Mouse (Mus musculus) neural tube, embryonic 13.5 days (tissue): ENCODE measurements around the gene Arl10. TPM values are rescaled to one million over a fixed set of nuclear protein-coding genes. Genes with fewer than 3 reads are reported as not detected.

Experiments used
- ATAC-seq: fragments of 200-750 bp; cut with Nextera tagmentation; 2 replicates; pipeline ENCODE4 v1.8.0; 2017; ENCODE audit warnings: low read depth, mild to moderate bottlenecking, moderate TSS enrichment, moderate library complexity
- H3K27ac ChIP-seq: fragments of 300-500 bp; sonication (generic); replicated peaks from 2 replicates; pipeline ENCODE4 v1.5.1; 2015; ENCODE audit warnings: moderate library complexity, mild to moderate bottlenecking, inconsistent platforms
- H3K27me3 ChIP-seq: fragments of 300-500 bp; sonication (generic); 2 replicates; pipeline ENCODE4 v1.6.1; 2015; ENCODE audit warnings: mild to moderate bottlenecking, inconsistent platforms
- H3K36me3 ChIP-seq: fragments of 300-500 bp; sonication (generic); 2 replicates; pipeline ENCODE4 v1.6.1; 2015; ENCODE audit warnings: mild to moderate bottlenecking, inconsistent platforms
- H3K4me1 ChIP-seq: fragments of 300-500 bp; sonication (generic); replicated peaks from 2 replicates; pipeline ENCODE4 v1.6.1; 2015; ENCODE audit warnings: inconsistent platforms
- H3K4me2 ChIP-seq: fragments of 300-500 bp; sonication (generic); 2 replicates; pipeline ENCODE4 v1.6.1; 2015; ENCODE audit warnings: inconsistent platforms, mild to moderate bottlenecking, moderate library complexity
- H3K4me3 ChIP-seq: fragments of 300-500 bp; sonication (generic); 2 replicates; pipeline ENCODE4 v1.5.1; 2015; ENCODE audit warnings: mild to moderate bottlenecking, inconsistent platforms
- H3K9ac ChIP-seq: fragments of 300-500 bp; sonication (generic); 2 replicates; pipeline ENCODE4 v1.6.1; 2015; ENCODE audit warnings: moderate library complexity, mild to moderate bottlenecking, inconsistent platforms
- H3K9me3 ChIP-seq: fragments of 300-500 bp; sonication (generic); 2 replicates; pipeline ENCODE4 v1.6.1; 2016; ENCODE audit warnings: inconsistent platforms
- WGBS: fragments of 180-500 bp; shearing (Covaris S2); methylation state at CpG from one replicate; pipeline ENCODE4 v1.1.7; 2015; 5-methylcytosine and 5-hydroxymethylcytosine counted together
- polyA plus RNA-seq: library from polyadenylated mRNA; unstranded; fragments of >200 nt; fragmentation: Nextera tagmentation; extraction: Ambion mirVana; gene quantifications from 2 replicates; pipeline ENCODE4 v1.2.1, GENCODE M21; 2015

Arl10 gene
- polyA plus RNA-seq, 1 experiment from 2014 or later, result 65.8 TPM

GRCm38 (mm10) chr13:54565594-54566345, 9.0 kb upstream of the Arl10 start:
- peak; percentile 57 for ATAC-seq
- 52% methylated on average over 8 of the region's 8 CpGs for WGBS
- H3K4me1 ChIP-seq, result peaks cover 17% of the 10 kb centered on the region
- H3K9me3 ChIP-seq, result no peaks in the 10 kb centered on the region
- no peaks in the 10 kb centered on the region for H3K27me3 ChIP-seq
- H3K4me3 ChIP-seq, result peak overlapping the region; percentile 88
- peaks cover 26% of the 10 kb centered on the region for H3K36me3 ChIP-seq
- H3K9ac ChIP-seq, result peak overlapping the region; percentile 38; the same call in 1 of the 2 replicates
- peak overlapping the region; percentile 78 for H3K4me2 ChIP-seq
- H3K27ac ChIP-seq, result peak overlapping the region; percentile 90; the same call in 1 of the 2 replicates

- Histone ChIP-seq H3K4me2 (no peak overlapping the region), H3K9me3 (no peaks in the 10 kb centered on the region), H3K36me3 (no peaks in the 10 kb centered on the region), H3K9ac (no peak overlapping the region), H3K27ac (no peak overlapping the region), H3K4me1 (peaks cover 10% of the 10 kb centered on the region), H3K27me3 (no peaks in the 10 kb centered on the region; the same call in 1 of the 2 replicates), H3K4me3 (no peak overlapping the region)
- ATAC-seq, result no peak
- WGBS, result 43% methylated on average over 5 of the region's 5 CpGs
Measured at GRCm38 (mm10) chr13:54568380-54568779, 6.4 kb upstream of the Arl10 start.

GRCm38 (mm10) chr13:54569282-54569681, 5.5 kb upstream of the Arl10 start:
- no peak overlapping the region for H3K27ac ChIP-seq
- H3K9ac ChIP-seq, result no peak overlapping the region
- H3K36me3 ChIP-seq, result no peaks in the 10 kb centered on the region
- H3K9me3 ChIP-seq, result no peaks in the 10 kb centered on the region
- peaks cover 3% of the 10 kb centered on the region for H3K4me1 ChIP-seq
- H3K4me2 ChIP-seq, result no peak overlapping the region
- 52% methylated on average over 1 of the region's 1 CpGs for WGBS
- no peak overlapping the region for H3K4me3 ChIP-seq
- H3K27me3 ChIP-seq, result peaks cover 3% of the 10 kb centered on the region; the same call in 1 of the 2 replicates
- ATAC-seq, result no peak

- Histone ChIP-seq H3K9ac (no peak overlapping the region), H3K4me2 (no peak overlapping the region), H3K9me3 (no peaks in the 10 kb centered on the region), H3K4me3 (no peak overlapping the region), H3K27ac (no peak overlapping the region), H3K36me3 (no peaks in the 10 kb centered on the region), H3K4me1 (peaks cover 9% of the 10 kb centered on the region), H3K27me3 (peaks cover 3% of the 10 kb centered on the region; the same call in 1 of the 2 replicates)
- ATAC-seq, result no peak
- 81% methylated on average over 4 of the region's 4 CpGs for WGBS
Measured at GRCm38 (mm10) chr13:54570736-54571135, 4.1 kb upstream of the Arl10 start.

- Histone ChIP-seq H3K9me3 (no peaks in the 10 kb centered on the region), H3K4me2 (no peak overlapping the region), H3K36me3 (0 out of 2 replicates have a peak, but pooled peaks cover under 1% of the 10 kb centered on the region), H3K27ac (no peak overlapping the region), H3K4me1 (peaks cover 18% of the 10 kb centered on the region), H3K9ac (no peak overlapping the region), H3K27me3 (peaks cover 3% of the 10 kb centered on the region; the same call in 1 of the 2 replicates), H3K4me3 (no peak overlapping the region)
- 34% methylated on average over 2 of the region's 2 CpGs for WGBS
- no peak for ATAC-seq
Measured at GRCm38 (mm10) chr13:54571637-54572036, 3.2 kb upstream of the Arl10 start.

GRCm38 (mm10) chr13:54572621-54573020, 2.2 kb upstream of the Arl10 start:
- ATAC-seq, result no peak
- Histone ChIP-seq H3K4me2 (no peak overlapping the region), H3K9ac (no peak overlapping the region), H3K9me3 (no peaks in the 10 kb centered on the region), H3K27me3 (peaks cover 3% of the 10 kb centered on the region; the same call in 1 of the 2 replicates), H3K36me3 (peaks cover 10% of the 10 kb centered on the region; the same call in 1 of the 2 replicates), H3K4me1 (peaks cover 28% of the 10 kb centered on the region), H3K4me3 (no peak overlapping the region), H3K27ac (no peak overlapping the region)
- 84% methylated on average over 4 of the region's 4 CpGs for WGBS

GRCm38 (mm10) chr13:54575489-54575888, 674 bp downstream of the Arl10 start:
- Histone ChIP-seq H3K27ac (peak overlapping the region; percentile 84; the same call in 1 of the 2 replicates), H3K4me1 (peaks cover 38% of the 10 kb centered on the region), H3K36me3 (peaks cover 38% of the 10 kb centered on the region), H3K27me3 (peaks cover 3% of the 10 kb centered on the region; the same call in 1 of the 2 replicates), H3K4me2 (peak overlapping the region; percentile 90), H3K9me3 (no peaks in the 10 kb centered on the region), H3K4me3 (peak overlapping the region; percentile 92), H3K9ac (peak overlapping the region; percentile 98)
- 2% methylated on average over 19 of the region's 19 CpGs for WGBS
- no peak for ATAC-seq

GRCm38 (mm10) chr13:54577652-54578507, 3.1 kb downstream of the Arl10 start:
- Histone ChIP-seq H3K4me1 (peaks cover 44% of the 10 kb centered on the region), H3K4me3 (no peak overlapping the region), H3K36me3 (peaks cover 62% of the 10 kb centered on the region), H3K9ac (peak overlapping the region; percentile 38; the same call in 1 of the 2 replicates), H3K4me2 (no peak overlapping the region), H3K9me3 (no peaks in the 10 kb centered on the region), H3K27ac (no peak overlapping the region), H3K27me3 (peaks cover 3% of the 10 kb centered on the region; the same call in 1 of the 2 replicates)
- 84% methylated on average over 21 of the region's 21 CpGs for WGBS
- no peak for ATAC-seq

- Histone ChIP-seq H3K9me3 (no peaks in the 10 kb centered on the region), H3K27ac (no peak overlapping the region), H3K4me3 (no peak overlapping the region), H3K27me3 (no peaks in the 10 kb centered on the region), H3K4me1 (peaks cover 29% of the 10 kb centered on the region), H3K4me2 (no peak overlapping the region), H3K9ac (no peak overlapping the region), H3K36me3 (peaks cover 97% of the 10 kb centered on the region)
- ATAC-seq, result no peak
- 84% methylated on average over 2 of the region's 2 CpGs for WGBS
Measured at GRCm38 (mm10) chr13:54581385-54581784, 6.6 kb downstream of the Arl10 start.

- H3K36me3 ChIP-seq, result peaks cover 96% of the 10 kb centered on the region
- H3K4me1 ChIP-seq, result peaks cover 21% of the 10 kb centered on the region
- no peak overlapping the region for H3K4me3 ChIP-seq
- ATAC-seq, result no peak
- WGBS, result 67% methylated on average over 10 of the region's 10 CpGs
- H3K4me2 ChIP-seq, result no peak overlapping the region
- H3K27me3 ChIP-seq, result no peaks in the 10 kb centered on the region
- no peaks in the 10 kb centered on the region for H3K9me3 ChIP-seq
- H3K9ac ChIP-seq, result no peak overlapping the region
- H3K27ac ChIP-seq, result no peak overlapping the region
Measured at GRCm38 (mm10) chr13:54582126-54582525, 7.3 kb downstream of the Arl10 start.

GRCm38 (mm10) chr13:54582860-54583259, 8.0 kb downstream of the Arl10 start:
- 89% methylated on average over 5 of the region's 5 CpGs for WGBS
- no peak for ATAC-seq
- H3K36me3 ChIP-seq, result peaks cover 91% of the 10 kb centered on the region

GRCm38 (mm10) chr13:54585831-54586230, 11.0 kb downstream of the Arl10 start:
- WGBS, result 96% methylated on average over 11 of the region's 11 CpGs
- no peak overlapping the region for H3K4me3 ChIP-seq
- H3K27me3 ChIP-seq, result no peaks in the 10 kb centered on the region
- H3K9ac ChIP-seq, result no peak overlapping the region
- H3K4me1 ChIP-seq, result peaks cover 22% of the 10 kb centered on the region
- H3K4me2 ChIP-seq, result no peak overlapping the region
- ATAC-seq, result no peak
- peaks cover 62% of the 10 kb centered on the region for H3K36me3 ChIP-seq
- H3K27ac ChIP-seq, result no peak overlapping the region
- no peaks in the 10 kb centered on the region for H3K9me3 ChIP-seq

More at GRCm38 (mm10) chr13:54582860-54583259, 8.0 kb downstream of the Arl10 start:
- peaks cover 14% of the 10 kb centered on the region for H3K4me1 ChIP-seq
- no peak overlapping the region for H3K4me3 ChIP-seq
- no peaks in the 10 kb centered on the region for H3K9me3 ChIP-seq
- no peaks in the 10 kb centered on the region for H3K27me3 ChIP-seq
- H3K27ac ChIP-seq, result no peak overlapping the region
- H3K9ac ChIP-seq, result no peak overlapping the region
- no peak overlapping the region for H3K4me2 ChIP-seq
